Mouse (Mus musculus): Measurements from ENCODE around the gene Slc3a1. TPM values are rescaled to one million over a fixed set of nuclear protein-coding genes. Genes with fewer than 3 reads are reported as not detected.

The Slc3a1 gene
- polyA plus RNA-seq, 1 experiment from 2014 or later = 0.15 TPM

DNA sequence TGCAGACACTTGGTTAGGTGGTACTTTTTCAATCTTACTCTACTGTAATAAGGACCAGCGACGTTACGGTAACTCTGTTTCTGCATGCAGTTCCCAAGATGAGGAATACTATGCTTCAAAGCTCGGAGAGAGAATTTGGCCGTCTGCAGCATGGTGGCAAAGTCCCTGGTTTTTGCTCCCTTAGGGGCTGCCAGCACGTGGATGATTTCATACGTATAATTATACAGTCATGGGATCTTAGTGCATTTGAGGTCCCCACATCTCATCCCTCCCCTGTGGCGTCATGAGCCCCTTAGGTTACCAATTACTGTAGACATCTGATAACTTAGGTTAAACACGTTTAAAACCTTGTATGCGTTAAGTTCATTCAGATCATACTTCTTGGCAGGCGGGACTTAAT, 60.2 kb downstream of the Slc3a1 start:
- H3K4me3 ChIP-seq (ENCODE audit: control insufficient read depth in 1 of 2, insufficient read depth in 1 of 2, low read depth in 1 of 2, low read length in 2 of 2) = no peak overlapping the region
- no peaks in the 10 kb centered on the region for H3K36me3 ChIP-seq (ENCODE audit: control insufficient read depth, insufficient read depth, low read length)
- 89% methylated on average over 11 of the region's 11 CpGs for WGBS
- peaks cover 7 to 36% of the 10 kb centered on the region in 2 experiments for H3K4me1 ChIP-seq (ENCODE audit: control insufficient read depth in 2 of 2, insufficient read depth in 2 of 2, low read length in 2 of 2)
- no peaks in the 10 kb centered on the region for H3K27me3 ChIP-seq (ENCODE audit: control insufficient read depth, insufficient read depth, low read length)
- H3K4me2 ChIP-seq (ENCODE audit: low read length) = no peak overlapping the region
- no peak for ATAC-seq (ENCODE audit: insufficient number of reproducible peaks, insufficient read depth, low FRiP score, low read depth)
- no peak overlapping the region for H3K27ac ChIP-seq (replicated peaks in 1 of 2; ENCODE audit: control insufficient read depth in 1 of 2, insufficient read depth in 1 of 2, low read depth in 2 of 2, low read length in 2 of 2)
- no peak overlapping the region for H3K9ac ChIP-seq (ENCODE audit: low read length)
- no peaks in the 10 kb centered on the region for H3K9me3 ChIP-seq (ENCODE audit: control insufficient read depth, low read length)

GRCm38 (mm10) chr17:85089011-85089410, 60.8 kb downstream of the Slc3a1 start:
- H3K36me3 ChIP-seq (ENCODE audit: control insufficient read depth, insufficient read depth, low read length) = no peaks in the 10 kb centered on the region
- H3K27ac ChIP-seq (replicated peaks in 1 of 2; ENCODE audit: control insufficient read depth in 1 of 2, insufficient read depth in 1 of 2, low read depth in 2 of 2, low read length in 2 of 2) = no peak overlapping the region
- peak overlapping the region; percentile 85; the same call in 1 of the 2 replicates for H3K9ac ChIP-seq (ENCODE audit: low read length)
- H3K4me3 ChIP-seq (ENCODE audit: control insufficient read depth in 1 of 2, insufficient read depth in 1 of 2, low read depth in 1 of 2, low read length in 2 of 2) = peak overlapping the region in 1 of 2 experiments; percentile 69; a peak in 1 of 4 replicates
- WGBS = 52% methylated on average over 6 of the region's 6 CpGs
- H3K9me3 ChIP-seq (ENCODE audit: control insufficient read depth, low read length) = no peaks in the 10 kb centered on the region
- H3K4me1 ChIP-seq (ENCODE audit: control insufficient read depth in 2 of 2, insufficient read depth in 2 of 2, low read length in 2 of 2) = peaks cover 7 to 36% of the 10 kb centered on the region in 2 experiments
- ATAC-seq (ENCODE audit: insufficient number of reproducible peaks, insufficient read depth, low FRiP score, low read depth) = no peak
- peak overlapping the region; percentile 96 for H3K4me2 ChIP-seq (ENCODE audit: low read length)
- H3K27me3 ChIP-seq (ENCODE audit: control insufficient read depth, insufficient read depth, low read length) = no peaks in the 10 kb centered on the region

- Histone ChIP-seq H3K9ac (ENCODE audit: low read length) (peak overlapping the region; percentile 85), H3K4me2 (ENCODE audit: low read length) (peak overlapping the region; percentile 96), H3K4me3 (ENCODE audit: control insufficient read depth in 1 of 2, insufficient read depth in 1 of 2, low read depth in 1 of 2, low read length in 2 of 2) (peak overlapping the region; percentile 69 to 94), H3K9me3 (ENCODE audit: control insufficient read depth, low read length) (no peaks in the 10 kb centered on the region), H3K4me1 (ENCODE audit: control insufficient read depth in 2 of 2, insufficient read depth in 2 of 2, low read length in 2 of 2) (peaks cover 7 to 36% of the 10 kb centered on the region in 2 experiments), H3K27me3 (ENCODE audit: control insufficient read depth, insufficient read depth, low read length) (no peaks in the 10 kb centered on the region), H3K27ac (replicated peaks in 1 of 2; ENCODE audit: control insufficient read depth in 1 of 2, insufficient read depth in 1 of 2, low read depth in 2 of 2, low read length in 2 of 2) (peak overlapping the region; percentile 75 to 85), H3K36me3 (ENCODE audit: control insufficient read depth, insufficient read depth, low read length) (no peaks in the 10 kb centered on the region)
- 1% methylated on average over 16 of the region's 16 CpGs for WGBS
- ATAC-seq (ENCODE audit: insufficient number of reproducible peaks, insufficient read depth, low FRiP score, low read depth) = 0 out of 2 replicates have a peak, but pooled peaks have one; percentile 15
Measured at GRCm38 (mm10) chr17:85089621-85090020, 61.4 kb downstream of the Slc3a1 start.

DNA sequence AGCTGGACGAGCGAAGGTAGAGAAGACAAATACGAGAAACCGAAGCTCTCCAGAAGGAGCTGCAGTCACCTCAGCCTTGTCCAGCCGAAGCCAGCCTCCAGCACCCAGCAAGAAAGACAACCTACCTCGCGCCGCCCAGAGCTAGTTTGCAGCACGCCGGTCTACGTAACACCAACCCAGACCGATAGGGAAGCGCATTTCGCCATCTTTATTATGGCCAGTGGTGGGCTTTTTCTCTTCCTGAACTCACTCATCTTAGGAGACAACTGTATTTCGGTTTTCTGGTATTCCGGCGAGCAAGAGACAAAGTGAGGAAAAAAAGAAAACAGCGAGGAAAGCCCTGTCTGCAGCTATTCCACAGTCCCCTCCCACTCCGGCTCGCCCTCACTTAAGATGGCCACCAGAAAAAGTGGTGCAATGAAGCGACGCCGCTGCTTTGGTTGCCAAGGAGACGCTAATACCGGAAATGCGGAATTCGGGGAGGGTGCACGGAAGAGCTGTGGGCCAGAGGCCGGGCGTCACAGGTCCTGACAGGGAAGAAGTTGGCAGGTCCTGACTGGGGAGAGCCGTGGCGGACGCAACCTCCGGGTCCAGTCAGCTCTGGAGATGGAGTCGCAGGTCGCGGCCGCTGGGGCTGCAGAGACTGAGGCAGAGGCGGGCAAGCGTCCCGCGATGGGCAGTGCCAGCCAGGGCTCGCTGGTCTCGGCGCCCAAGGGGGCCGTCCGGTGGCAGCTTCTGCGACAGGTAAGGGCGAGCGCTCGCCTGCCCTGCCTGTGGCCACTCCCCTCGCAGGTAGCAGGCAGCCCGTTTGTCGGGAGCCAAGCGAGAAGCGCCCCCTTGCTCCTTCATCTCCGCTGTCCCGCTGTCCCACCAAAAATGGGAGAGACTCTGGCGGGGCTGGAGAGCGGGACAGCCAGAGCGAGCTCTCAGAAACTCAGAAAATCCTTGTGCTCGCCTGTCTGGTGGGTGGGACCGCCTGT, 62.2 kb downstream of the Slc3a1 start, which contains the start of the genes Prepl and Camkmt:
TSS of gene Prepl (minus strand) at position 122 of the 980 bp plus-strand sequence.
TSS of gene Camkmt (plus strand) at position 433 of the 980 bp plus-strand sequence.
- Histone ChIP-seq H3K4me1 (ENCODE audit: control insufficient read depth in 2 of 2, insufficient read depth in 2 of 2, low read length in 2 of 2) (peaks cover 7 to 33% of the 10 kb centered on the region in 2 experiments), H3K4me3 (ENCODE audit: control insufficient read depth in 1 of 2, insufficient read depth in 1 of 2, low read depth in 1 of 2, low read length in 2 of 2) (peak within 1 kb of the TSS; percentile 69 to 94), H3K9me3 (ENCODE audit: control insufficient read depth, low read length) (no peaks in the 10 kb centered on the region), H3K27me3 (ENCODE audit: control insufficient read depth, insufficient read depth, low read length) (no peaks in the 10 kb centered on the region), H3K4me2 (ENCODE audit: low read length) (peak within 1 kb of the TSS; percentile 96), H3K27ac (replicated peaks in 1 of 2; ENCODE audit: control insufficient read depth in 1 of 2, insufficient read depth in 1 of 2, low read depth in 2 of 2, low read length in 2 of 2) (peak within 1 kb of the TSS; percentile 75 to 85), H3K9ac (ENCODE audit: low read length) (peak within 1 kb of the TSS; percentile 85), H3K36me3 (ENCODE audit: control insufficient read depth, insufficient read depth, low read length) (no peaks in the 10 kb centered on the region)
- WGBS = under 1% methylated on average over 63 of the region's 63 CpGs
- ATAC-seq (ENCODE audit: insufficient number of reproducible peaks, insufficient read depth, low FRiP score, low read depth) = peak; percentile 97

DNA sequence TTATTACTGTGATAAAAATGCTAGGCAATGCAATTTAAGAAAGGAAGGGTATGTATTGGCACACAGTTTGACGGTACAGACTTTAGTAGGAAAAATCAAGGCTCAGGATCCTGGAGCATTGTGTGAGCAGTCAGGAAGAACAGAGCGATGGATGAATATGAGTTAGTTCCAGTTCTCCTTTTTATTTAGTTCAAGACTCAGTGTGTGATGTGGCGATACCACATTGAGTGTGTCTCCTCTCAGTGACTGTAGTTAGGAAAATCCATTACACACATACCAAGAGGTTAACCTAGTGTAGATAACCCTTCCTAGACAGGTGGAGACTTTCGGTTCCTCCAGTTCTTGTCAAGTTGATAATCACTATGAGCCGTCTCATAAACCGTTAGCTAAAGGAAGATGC, 63.6 kb downstream of the Slc3a1 start:
- H3K4me3 ChIP-seq (ENCODE audit: control insufficient read depth in 1 of 2, insufficient read depth in 1 of 2, low read depth in 1 of 2, low read length in 2 of 2) = peak overlapping the region in 1 of 2 experiments; percentile 69; a peak in 1 of 4 replicates
- peak overlapping the region; percentile 96 for H3K4me2 ChIP-seq (ENCODE audit: low read length)
- no peak overlapping the region for H3K9ac ChIP-seq (ENCODE audit: low read length)
- no peaks in the 10 kb centered on the region for H3K27me3 ChIP-seq (ENCODE audit: control insufficient read depth, insufficient read depth, low read length)
- ATAC-seq (ENCODE audit: insufficient number of reproducible peaks, insufficient read depth, low FRiP score, low read depth) = no peak
- 88% methylated on average over 6 of the region's 6 CpGs for WGBS
- H3K27ac ChIP-seq (replicated peaks in 1 of 2; ENCODE audit: control insufficient read depth in 1 of 2, insufficient read depth in 1 of 2, low read depth in 2 of 2, low read length in 2 of 2) = no peak overlapping the region
- H3K36me3 ChIP-seq (ENCODE audit: control insufficient read depth, insufficient read depth, low read length) = no peaks in the 10 kb centered on the region
- H3K4me1 ChIP-seq (ENCODE audit: control insufficient read depth in 2 of 2, insufficient read depth in 2 of 2, low read length in 2 of 2) = peaks cover 7 to 21% of the 10 kb centered on the region in 2 experiments
- no peaks in the 10 kb centered on the region for H3K9me3 ChIP-seq (ENCODE audit: control insufficient read depth, low read length)

GRCm38 (mm10) chr17:85096396-85096795, 68.2 kb downstream of the Slc3a1 start:
- ATAC-seq (ENCODE audit: insufficient number of reproducible peaks, insufficient read depth, low FRiP score, low read depth) = no peak
- 87% methylated on average over 3 of the region's 3 CpGs for WGBS
- no peak overlapping the region for H3K4me3 ChIP-seq (ENCODE audit: control insufficient read depth in 1 of 2, insufficient read depth in 1 of 2, low read depth in 1 of 2, low read length in 2 of 2)
- peaks cover 13% of the 10 kb centered on the region; the same call in 1 of the 2 replicates for H3K9me3 ChIP-seq (ENCODE audit: control insufficient read depth, low read length)
- H3K4me2 ChIP-seq (ENCODE audit: low read length) = no peak overlapping the region
- H3K9ac ChIP-seq (ENCODE audit: low read length) = no peak overlapping the region
- peaks cover 0 to 3% of the 10 kb centered on the region in 2 experiments; a peak in 1 of 4 replicates for H3K4me1 ChIP-seq (ENCODE audit: control insufficient read depth in 2 of 2, insufficient read depth in 2 of 2, low read length in 2 of 2)
- no peak overlapping the region for H3K27ac ChIP-seq (replicated peaks in 1 of 2; ENCODE audit: control insufficient read depth in 1 of 2, insufficient read depth in 1 of 2, low read depth in 2 of 2, low read length in 2 of 2)
- H3K36me3 ChIP-seq (ENCODE audit: control insufficient read depth, insufficient read depth, low read length) = peaks cover 9% of the 10 kb centered on the region
- H3K27me3 ChIP-seq (ENCODE audit: control insufficient read depth, insufficient read depth, low read length) = no peaks in the 10 kb centered on the region

GRCm38 (mm10) chr17:85098677-85099323, 70.6 kb downstream of the Slc3a1 start:
- 88% methylated on average over 7 of the region's 7 CpGs for WGBS
- Histone ChIP-seq H3K9me3 (ENCODE audit: control insufficient read depth, low read length) (peaks cover 13% of the 10 kb centered on the region; the same call in 1 of the 2 replicates), H3K36me3 (ENCODE audit: control insufficient read depth, insufficient read depth, low read length) (peaks cover 9% of the 10 kb centered on the region), H3K4me1 (ENCODE audit: control insufficient read depth in 2 of 2, insufficient read depth in 2 of 2, low read length in 2 of 2) (no peaks in the 10 kb centered on the region), H3K4me2 (ENCODE audit: low read length) (no peak overlapping the region), H3K27ac (replicated peaks in 1 of 2; ENCODE audit: control insufficient read depth in 1 of 2, insufficient read depth in 1 of 2, low read depth in 2 of 2, low read length in 2 of 2) (no peak overlapping the region), H3K27me3 (ENCODE audit: control insufficient read depth, insufficient read depth, low read length) (no peaks in the 10 kb centered on the region), H3K9ac (ENCODE audit: low read length) (no peak overlapping the region), H3K4me3 (ENCODE audit: control insufficient read depth in 1 of 2, insufficient read depth in 1 of 2, low read depth in 1 of 2, low read length in 2 of 2) (no peak overlapping the region)
- no peak for ATAC-seq (ENCODE audit: insufficient number of reproducible peaks, insufficient read depth, low FRiP score, low read depth)

All from heart, embryonic 14.5 days (tissue).